Mouse (Mus musculus) heart, adult 2 months (tissue): ENCODE measurements at regions not wholly inside any gene's neighbourhood (a gene's known extent, or its start where the extent isn't known, plus 50 kb on each side); places are given as distances from the start of the nearest gene placed in this dataset.

Source experiments
- CTCF ChIP-seq: fragments of 200-600 bp; IDR thresholded peaks from 2 replicates; pipeline ENCODE4 v1.8.1; 2022; ENCODE audit warnings: antibody characterized with exemption, mild to moderate bottlenecking, moderate library complexity
- POLR2A ChIP-seq: fragments of 200-500 bp; IDR thresholded peaks from 2 replicates; pipeline ENCODE4 v1.6.1; 2011; ENCODE audit warnings: mild to moderate bottlenecking, low read depth, low read length, control low read depth; ENCODE audit not compliant: insufficient read depth

- TF ChIP-seq POLR2A (no peak), CTCF (no peak)
Measured at GRCm38 (mm10) chr7:66492748-66493147, 65.4 kb upstream of the Aldh1a3 start.
